Mouse (Mus musculus) embryonic facial prominence, embryonic 14.5 days (tissue): Measurements from ENCODE around the gene B4galnt1. TPM values are rescaled to one million over a fixed set of nuclear protein-coding genes. Genes with fewer than 3 reads are reported as not detected.

Experiments
- ATAC-seq: fragments of 200-750 bp; cut with Nextera tagmentation; 2 replicates; pipeline ENCODE4 v1.8.0; 2017; ENCODE audit warnings: low read depth, moderate number of reproducible peaks, moderate TSS enrichment
- DNase-seq: peaks from one replicate; pipeline ENCODE4 v3.0.0-alpha.2; 2015; ENCODE audit warnings: low spot score
- H3K27ac ChIP-seq: fragments of 300-500 bp; sonication (generic); replicated peaks from 2 replicates; pipeline ENCODE4 v1.5.1; 2014; ENCODE audit warnings: low read depth, mild to moderate bottlenecking, low read length, moderate library complexity
- H3K27me3 ChIP-seq: fragments of 300-500 bp; sonication (generic); replicated peaks from 2 replicates; pipeline ENCODE4 v1.6.1; 2014; ENCODE audit warnings: low read length; ENCODE audit not compliant: control insufficient read depth, insufficient read depth
- H3K36me3 ChIP-seq: fragments of 300-500 bp; sonication (generic); 2 replicates; pipeline ENCODE4 v1.6.1; 2014; ENCODE audit warnings: low read length, mixed read lengths; ENCODE audit not compliant: control insufficient read depth, insufficient read depth
- H3K4me1 ChIP-seq: fragments of 300-500 bp; sonication (generic); 2 replicates; pipeline ENCODE4 v1.6.1; 2014; ENCODE audit warnings: antibody characterized with exemption, low read length; ENCODE audit not compliant: control insufficient read depth, insufficient read depth
- H3K4me2 ChIP-seq: fragments of 300-500 bp; sonication (generic); 2 replicates; pipeline ENCODE4 v1.6.1; 2014; ENCODE audit warnings: low read depth, mild to moderate bottlenecking, low read length, moderate library complexity, mixed read lengths
- H3K4me3 ChIP-seq: fragments of 300-500 bp; sonication (generic); 2 replicates; pipeline ENCODE4 v1.5.1; 2014; ENCODE audit warnings: low read depth, mild to moderate bottlenecking, low read length
- H3K9ac ChIP-seq: fragments of 300-500 bp; sonication (generic); 2 replicates; pipeline ENCODE4 v1.6.1; 2014; ENCODE audit warnings: low read depth, mild to moderate bottlenecking, low read length, moderate library complexity, mixed read lengths
- H3K9me3 ChIP-seq: fragments of 300-500 bp; sonication (generic); 2 replicates; pipeline ENCODE4 v1.6.1; 2016; ENCODE audit warnings: low read length; ENCODE audit not compliant: control insufficient read depth
- WGBS: fragments of 180-500 bp; shearing (Covaris S2); extraction: QIAGEN DNeasy Blood & Tissue Kit; methylation state at CpG from one replicate; pipeline ENCODE4 v1.1.7; 2014; 5-methylcytosine and 5-hydroxymethylcytosine counted together
- polyA plus RNA-seq: library from polyadenylated mRNA; unstranded; fragments of >200 nt; fragmentation: Nextera tagmentation; extraction: Ambion mirVana; gene quantifications from 2 replicates; pipeline ENCODE4 v1.2.1, GENCODE M21; 2014

Gene B4galnt1
- polyA plus RNA-seq, 1 experiment from 2014 or later: 9.8 TPM

- peaks cover 14% of the 10 kb centered on the region for H3K4me1 ChIP-seq
- DNase-seq (no peak), ATAC-seq (no peak)
- peak overlapping the region; percentile 96; the same call in 1 of the 2 replicates for H3K27ac ChIP-seq
- WGBS: 84% methylated on average over 8 of the region's 8 CpGs
- no peak overlapping the region for H3K4me2 ChIP-seq
- H3K4me3 ChIP-seq: no peak overlapping the region
- no peak overlapping the region for H3K9ac ChIP-seq
- H3K9me3 ChIP-seq: no peaks in the 10 kb centered on the region
- H3K27me3 ChIP-seq: no peaks in the 10 kb centered on the region
- H3K36me3 ChIP-seq: peaks cover 41% of the 10 kb centered on the region; the same call in 1 of the 2 replicates
These were observed 32.1 kb downstream of the B4galnt1 start for GRCm38 (mm10) chr10:127197104-127197503.

GRCm38 (mm10) chr10:127197505-127198110 is 32.6 kb downstream of the B4galnt1 start:
- peaks cover 14% of the 10 kb centered on the region for H3K4me1 ChIP-seq
- H3K4me3 ChIP-seq: no peak overlapping the region
- no peak for ATAC-seq
- no peaks in the 10 kb centered on the region for H3K27me3 ChIP-seq
- H3K36me3 ChIP-seq: peaks cover 41% of the 10 kb centered on the region; the same call in 1 of the 2 replicates
- 85% methylated on average over 11 of the region's 11 CpGs for WGBS
- no peak overlapping the region for H3K9ac ChIP-seq
- DNase-seq: no peak
- H3K9me3 ChIP-seq: no peaks in the 10 kb centered on the region
- no peak overlapping the region for H3K27ac ChIP-seq
- no peak overlapping the region for H3K4me2 ChIP-seq

GRCm38 (mm10) chr10:127198492-127198891 is 33.5 kb downstream of the B4galnt1 start:
- no peak for ATAC-seq
- Histone ChIP-seq H3K27ac (no peak overlapping the region), H3K27me3 (no peaks in the 10 kb centered on the region), H3K4me2 (no peak overlapping the region), H3K4me1 (peaks cover 14% of the 10 kb centered on the region), H3K9ac (no peak overlapping the region), H3K4me3 (no peak overlapping the region), H3K36me3 (peaks cover 40% of the 10 kb centered on the region; the same call in 1 of the 2 replicates), H3K9me3 (no peaks in the 10 kb centered on the region)
- WGBS: 55% methylated on average over 2 of the region's 2 CpGs
- no peak for DNase-seq

- no peaks in the 10 kb centered on the region for H3K27me3 ChIP-seq
- no peak for ATAC-seq
- no peak overlapping the region for H3K4me3 ChIP-seq
- no peak for DNase-seq
- WGBS: 79% methylated on average over 5 of the region's 5 CpGs
- no peaks in the 10 kb centered on the region for H3K9me3 ChIP-seq
- H3K4me2 ChIP-seq: no peak overlapping the region
- H3K27ac ChIP-seq: no peak overlapping the region
- peaks cover 45% of the 10 kb centered on the region for H3K36me3 ChIP-seq
- peaks cover 14% of the 10 kb centered on the region for H3K4me1 ChIP-seq
- H3K9ac ChIP-seq: no peak overlapping the region
These were observed 34.0 kb downstream of the B4galnt1 start for GRCm38 (mm10) chr10:127199068-127199467.

GRCm38 (mm10) chr10:127199474-127199873 is 34.4 kb downstream of the B4galnt1 start:
- Histone ChIP-seq H3K9ac (no peak overlapping the region), H3K4me3 (no peak overlapping the region), H3K4me2 (no peak overlapping the region), H3K27me3 (no peaks in the 10 kb centered on the region), H3K36me3 (peaks cover 48% of the 10 kb centered on the region), H3K27ac (no peak overlapping the region), H3K4me1 (peaks cover 10% of the 10 kb centered on the region), H3K9me3 (no peaks in the 10 kb centered on the region)
- DNase-seq: no peak
- 85% methylated on average over 11 of the region's 11 CpGs for WGBS
- ATAC-seq: no peak

GRCm38 (mm10) chr10:127200279-127200678 is 35.3 kb downstream of the B4galnt1 start:
- WGBS: 78% methylated on average over 8 of the region's 8 CpGs
- Histone ChIP-seq H3K9me3 (no peaks in the 10 kb centered on the region), H3K27ac (no peak overlapping the region), H3K27me3 (no peaks in the 10 kb centered on the region), H3K36me3 (peaks cover 55% of the 10 kb centered on the region), H3K4me3 (no peak overlapping the region), H3K9ac (no peak overlapping the region), H3K4me1 (peaks cover 8% of the 10 kb centered on the region), H3K4me2 (no peak overlapping the region)
- DNase-seq (no peak), ATAC-seq (no peak)

- Histone ChIP-seq H3K27ac (no peak overlapping the region), H3K9me3 (no peaks in the 10 kb centered on the region), H3K4me2 (no peak overlapping the region), H3K9ac (no peak overlapping the region), H3K4me3 (no peak overlapping the region), H3K27me3 (no peaks in the 10 kb centered on the region), H3K36me3 (peaks cover 76% of the 10 kb centered on the region), H3K4me1 (no peaks in the 10 kb centered on the region)
- DNase-seq (no peak), ATAC-seq (no peak)
- 84% methylated on average over 3 of the region's 3 CpGs for WGBS
These were observed 38.1 kb downstream of the B4galnt1 start for GRCm38 (mm10) chr10:127203106-127203505.

GRCm38 (mm10) chr10:127204589-127204988 is 39.6 kb downstream of the B4galnt1 start:
- WGBS: 95% methylated on average over 5 of the region's 5 CpGs
- DNase-seq (no peak), ATAC-seq (no peak)
- no peak overlapping the region for H3K27ac ChIP-seq
- no peak overlapping the region for H3K4me2 ChIP-seq
- peaks cover 64% of the 10 kb centered on the region for H3K36me3 ChIP-seq
- H3K9ac ChIP-seq: no peak overlapping the region
- no peak overlapping the region for H3K4me3 ChIP-seq
- H3K9me3 ChIP-seq: no peaks in the 10 kb centered on the region
- H3K4me1 ChIP-seq: no peaks in the 10 kb centered on the region
- H3K27me3 ChIP-seq: no peaks in the 10 kb centered on the region

- Histone ChIP-seq H3K4me1 (peaks cover 2% of the 10 kb centered on the region), H3K4me3 (no peak overlapping the region), H3K36me3 (peaks cover 64% of the 10 kb centered on the region), H3K27ac (no peak overlapping the region), H3K9ac (no peak overlapping the region), H3K27me3 (no peaks in the 10 kb centered on the region), H3K4me2 (no peak overlapping the region), H3K9me3 (no peaks in the 10 kb centered on the region)
- DNase-seq (no peak), ATAC-seq (no peak)
- WGBS: 87% methylated on average over 10 of the region's 10 CpGs
These were observed 40.3 kb downstream of the B4galnt1 start for GRCm38 (mm10) chr10:127205373-127205772.
